Mouse (Mus musculus) thymus, adult 2 months (tissue): ENCODE results near the gene Phc2.

ENCODE experiments used
- CTCF ChIP-seq: fragments of 200-500 bp; IDR thresholded peaks from 2 replicates; pipeline ENCODE4 v1.5.1; 2012; ENCODE audit warnings: mild to moderate bottlenecking, control low read depth, low read length, moderate library complexity, borderline replicate concordance; ENCODE audit not compliant: control insufficient read depth, poor library complexity, insufficient read depth; ENCODE audit errors: extremely low read depth
- POLR2A ChIP-seq: fragments of 200-500 bp; IDR thresholded peaks from 2 replicates; pipeline ENCODE4 v1.6.1; 2012; ENCODE audit warnings: mild to moderate bottlenecking, low read length, control low read depth, moderate library complexity; ENCODE audit not compliant: control insufficient read depth, poor library complexity, insufficient read depth; ENCODE audit errors: extremely low read depth

- TF ChIP-seq CTCF (no peak), POLR2A (no peak)
Measured at GRCm38 (mm10) chr4:128796788-128797187, 142.3 kb downstream of the Phc2 start.
